Mouse (Mus musculus) heart, embryonic 13.5 days (tissue): Measurements from ENCODE around the gene Selenok. TPM values are rescaled to one million over a fixed set of nuclear protein-coding genes. Genes with fewer than 3 reads are reported as not detected.

Experiments
- ATAC-seq: fragments of 200-750 bp; cut with Nextera tagmentation; 2 replicates; pipeline ENCODE4 v1.8.0; 2017; ENCODE audit warnings: moderate TSS enrichment; ENCODE audit not compliant: insufficient number of reproducible peaks, low FRiP score, low TSS enrichment; ENCODE audit errors: extremely low read depth
- H3K27ac ChIP-seq: fragments of 300-500 bp; sonication (generic); replicated peaks from 2 replicates; pipeline ENCODE4 v1.5.1; 2015; ENCODE audit warnings: moderate library complexity, mild to moderate bottlenecking, inconsistent platforms
- H3K27me3 ChIP-seq: fragments of 300-500 bp; sonication (generic); replicated peaks from 2 replicates; pipeline ENCODE4 v1.6.1; 2015; ENCODE audit warnings: mild to moderate bottlenecking, inconsistent platforms
- H3K36me3 ChIP-seq: fragments of 300-500 bp; sonication (generic); 2 replicates; pipeline ENCODE4 v1.6.1; 2015; ENCODE audit warnings: mild to moderate bottlenecking, inconsistent platforms
- H3K4me1 ChIP-seq: fragments of 300-500 bp; sonication (generic); 2 replicates; pipeline ENCODE4 v1.6.1; 2015; ENCODE audit warnings: inconsistent platforms
- H3K4me2 ChIP-seq: fragments of 300-500 bp; sonication (generic); 2 replicates; pipeline ENCODE4 v1.6.1; 2015; ENCODE audit warnings: inconsistent platforms, mild to moderate bottlenecking, moderate library complexity
- H3K4me3 ChIP-seq: fragments of 300-500 bp; sonication (generic); 2 replicates; pipeline ENCODE4 v1.5.1; 2015; ENCODE audit warnings: moderate library complexity, mild to moderate bottlenecking, inconsistent platforms
- H3K9ac ChIP-seq: fragments of 300-500 bp; sonication (generic); 2 replicates; pipeline ENCODE4 v1.6.1; 2015; ENCODE audit warnings: inconsistent platforms, mild to moderate bottlenecking, moderate library complexity
- H3K9me3 ChIP-seq: fragments of 300-500 bp; sonication (generic); 2 replicates; pipeline ENCODE4 v1.6.1; 2016; ENCODE audit warnings: inconsistent platforms
- WGBS: fragments of 180-500 bp; shearing (Covaris S2); methylation state at CpG from one replicate; pipeline ENCODE4 v1.1.7; 2015; ENCODE audit warnings: mixed read lengths; 5-methylcytosine and 5-hydroxymethylcytosine counted together
- polyA plus RNA-seq: library from polyadenylated mRNA; unstranded; fragments of >200 nt; fragmentation: Nextera tagmentation; extraction: Ambion mirVana; gene quantifications from 2 replicates; pipeline ENCODE4 v1.2.1, GENCODE M21; 2015

Gene Selenok
- 197 and 212 TPM in 2 replicates for polyA plus RNA-seq

DNA sequence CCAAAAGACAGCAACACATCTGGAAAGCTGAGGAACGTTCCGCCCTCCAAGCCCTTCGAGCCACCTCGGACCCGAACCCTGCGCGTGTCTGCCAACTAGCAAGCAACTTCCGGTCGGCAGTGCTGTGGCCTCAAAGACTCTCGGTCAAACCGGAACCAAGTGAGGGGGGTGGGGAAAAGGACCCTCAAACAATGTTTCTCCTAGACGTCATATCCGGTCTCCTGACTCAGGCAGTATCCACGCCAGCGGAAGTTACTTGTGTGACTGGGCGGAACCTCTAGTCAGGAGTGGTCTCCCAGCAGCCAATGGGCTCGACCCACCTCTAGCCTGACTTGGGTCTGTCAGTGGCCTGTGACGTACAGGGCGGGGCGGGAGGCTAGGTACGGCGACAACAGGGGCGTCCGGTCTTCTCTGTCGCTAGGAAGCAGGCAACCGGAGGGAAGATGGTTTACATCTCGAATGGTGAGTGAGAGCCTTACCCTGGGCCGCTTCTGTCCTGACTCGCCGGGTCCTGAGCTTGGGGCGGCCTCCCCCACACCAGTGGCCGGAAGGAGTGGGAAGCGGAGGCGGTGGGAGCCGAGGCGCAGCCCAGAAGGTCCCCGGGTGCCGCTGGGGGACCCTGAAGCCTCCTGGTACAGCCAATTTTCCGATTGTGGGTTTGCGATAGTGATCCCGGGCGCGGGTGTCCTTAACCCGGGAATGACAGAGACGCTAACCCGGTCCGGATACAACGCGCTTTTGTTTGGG, at the start of gene Selenok:
Gene Selenok, plus strand, starts transcription at position 234 of the 747 bp plus-strand sequence.
- Histone ChIP-seq H3K4me3 (peak within 1 kb of the TSS; percentile 84), H3K36me3 (peaks cover 36% of the 10 kb centered on the region), H3K9me3 (no peaks in the 10 kb centered on the region), H3K27me3 (no peaks in the 10 kb centered on the region), H3K4me2 (peak within 1 kb of the TSS; percentile 77), H3K9ac (peak within 1 kb of the TSS; percentile 92), H3K4me1 (peaks cover 24% of the 10 kb centered on the region), H3K27ac (peak within 1 kb of the TSS; percentile 81)
- under 1% methylated on average over 49 of the region's 49 CpGs for WGBS
- peak; percentile 100 for ATAC-seq

DNA sequence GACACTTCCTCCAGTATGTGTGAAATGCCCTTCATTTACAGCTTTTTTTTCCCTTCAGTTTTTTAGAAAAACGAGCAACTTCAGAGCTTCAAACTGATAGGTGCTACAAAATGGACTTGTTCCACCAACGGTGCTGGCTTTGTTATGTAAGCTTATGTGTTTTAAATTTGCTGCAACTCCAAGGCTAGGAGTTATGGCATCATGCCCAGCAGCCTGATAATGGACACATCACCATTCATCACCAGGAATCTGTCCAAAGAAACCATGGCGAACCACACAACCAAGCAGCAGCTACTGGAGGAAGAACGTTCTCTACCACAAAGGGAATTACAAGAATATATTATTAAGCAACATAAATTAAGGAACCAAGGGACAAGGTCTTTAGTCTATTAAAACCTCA, 39.1 kb upstream of the Selenok start:
- H3K36me3 ChIP-seq, result no peaks in the 10 kb centered on the region
- no peak overlapping the region for H3K27ac ChIP-seq
- no peak for ATAC-seq
- no peak overlapping the region for H3K9ac ChIP-seq
- no peak overlapping the region for H3K4me3 ChIP-seq
- WGBS, result 48% methylated on average over 4 of the region's 4 CpGs
- H3K4me2 ChIP-seq, result no peak overlapping the region
- H3K27me3 ChIP-seq, result no peaks in the 10 kb centered on the region
- H3K4me1 ChIP-seq, result no peaks in the 10 kb centered on the region
- H3K9me3 ChIP-seq, result no peaks in the 10 kb centered on the region

DNA sequence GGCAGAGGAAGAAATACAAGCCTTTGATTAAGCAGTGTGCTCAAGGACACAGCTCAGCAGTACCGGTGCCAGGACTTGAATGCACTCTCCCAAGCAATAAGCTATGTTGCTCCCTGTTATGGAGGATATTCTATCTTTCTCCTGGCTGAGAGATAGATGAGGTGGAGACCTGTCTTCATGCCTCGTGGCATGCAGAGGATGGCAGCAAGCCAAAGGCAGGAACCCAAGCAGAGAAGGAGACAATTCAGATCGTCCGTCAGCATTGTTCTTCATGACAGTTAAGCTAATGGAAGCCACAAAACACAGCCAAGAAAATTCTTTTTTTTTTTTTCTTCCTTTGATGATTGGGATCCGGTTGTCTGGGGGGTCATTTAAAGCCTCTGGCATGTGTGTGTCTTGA, 32.6 kb upstream of the Selenok start:
- peaks cover 33% of the 10 kb centered on the region for H3K27me3 ChIP-seq
- H3K9me3 ChIP-seq, result no peaks in the 10 kb centered on the region
- no peak overlapping the region for H3K27ac ChIP-seq
- H3K4me2 ChIP-seq, result no peak overlapping the region
- peaks cover 10% of the 10 kb centered on the region for H3K4me1 ChIP-seq
- H3K4me3 ChIP-seq, result no peak overlapping the region
- WGBS, result 59% methylated on average over 5 of the region's 5 CpGs
- H3K36me3 ChIP-seq, result no peaks in the 10 kb centered on the region
- no peak overlapping the region for H3K9ac ChIP-seq
- ATAC-seq, result no peak

DNA sequence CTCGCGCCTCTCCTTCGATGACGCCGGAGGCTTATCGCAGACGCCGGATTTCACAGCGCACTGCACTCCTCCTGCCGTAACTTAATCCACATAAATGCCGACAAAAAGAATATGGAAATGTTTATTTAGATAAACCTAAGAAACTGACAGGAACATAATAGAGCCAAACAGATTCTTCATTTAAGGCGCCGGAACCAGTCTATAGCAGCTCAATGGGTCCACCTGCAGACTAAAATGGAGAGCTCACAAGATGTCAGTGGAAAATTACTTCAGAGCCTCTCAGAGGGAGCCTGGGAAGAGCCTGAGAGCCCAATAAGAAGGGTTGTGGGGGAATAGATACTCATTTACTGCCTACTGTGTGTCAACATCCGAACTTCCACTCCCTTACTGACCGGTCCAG, 30.6 kb upstream of the Selenok start:
- no peak for ATAC-seq
- Histone ChIP-seq H3K27me3 (peaks cover 43% of the 10 kb centered on the region), H3K36me3 (no peaks in the 10 kb centered on the region), H3K9me3 (no peaks in the 10 kb centered on the region), H3K4me3 (no peak overlapping the region), H3K4me2 (no peak overlapping the region), H3K9ac (no peak overlapping the region), H3K27ac (no peak overlapping the region), H3K4me1 (peaks cover 11% of the 10 kb centered on the region)
- WGBS, result 83% methylated on average over 15 of the region's 15 CpGs

DNA sequence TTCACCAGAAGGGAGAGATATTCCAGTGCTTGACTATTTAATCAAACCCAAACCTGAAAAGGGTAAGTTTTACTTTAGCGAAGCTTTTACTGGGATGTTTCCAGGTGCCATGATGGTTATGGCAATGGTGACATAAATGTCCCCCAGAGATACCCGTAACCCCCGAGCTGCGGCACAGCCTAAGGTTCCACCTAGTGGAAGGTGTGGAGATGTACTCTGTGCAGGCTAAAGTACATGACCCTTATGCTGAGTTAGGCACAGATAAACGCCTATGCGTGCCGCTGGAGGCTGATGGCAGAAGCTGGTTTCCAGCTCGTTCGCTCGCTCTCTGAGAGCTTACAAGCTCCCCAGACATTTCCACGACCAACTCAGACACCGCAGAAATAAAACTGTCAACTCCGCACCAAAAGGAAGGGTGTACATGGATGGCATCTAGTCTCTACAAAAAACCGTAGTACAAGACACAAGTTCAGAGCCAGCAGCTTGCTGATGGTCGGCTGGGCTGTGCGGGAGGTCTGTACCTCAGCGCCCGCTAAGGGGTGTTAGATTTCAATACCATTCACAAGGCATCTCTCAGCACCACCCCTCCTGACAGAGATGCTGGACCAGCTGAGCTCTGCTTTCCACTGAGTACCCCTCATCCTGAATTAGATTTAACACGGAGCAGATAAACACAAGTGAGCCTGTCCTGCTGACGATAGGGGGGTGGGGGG, 28.4 kb upstream of the Selenok start:
- no peak for ATAC-seq
- Histone ChIP-seq H3K9me3 (no peaks in the 10 kb centered on the region), H3K4me1 (peaks cover 11% of the 10 kb centered on the region), H3K36me3 (no peaks in the 10 kb centered on the region), H3K9ac (no peak overlapping the region), H3K4me2 (peak overlapping the region; percentile 43), H3K4me3 (no peak overlapping the region), H3K27me3 (peaks cover 50% of the 10 kb centered on the region), H3K27ac (no peak overlapping the region)
- 33% methylated on average over 20 of the region's 20 CpGs for WGBS

DNA sequence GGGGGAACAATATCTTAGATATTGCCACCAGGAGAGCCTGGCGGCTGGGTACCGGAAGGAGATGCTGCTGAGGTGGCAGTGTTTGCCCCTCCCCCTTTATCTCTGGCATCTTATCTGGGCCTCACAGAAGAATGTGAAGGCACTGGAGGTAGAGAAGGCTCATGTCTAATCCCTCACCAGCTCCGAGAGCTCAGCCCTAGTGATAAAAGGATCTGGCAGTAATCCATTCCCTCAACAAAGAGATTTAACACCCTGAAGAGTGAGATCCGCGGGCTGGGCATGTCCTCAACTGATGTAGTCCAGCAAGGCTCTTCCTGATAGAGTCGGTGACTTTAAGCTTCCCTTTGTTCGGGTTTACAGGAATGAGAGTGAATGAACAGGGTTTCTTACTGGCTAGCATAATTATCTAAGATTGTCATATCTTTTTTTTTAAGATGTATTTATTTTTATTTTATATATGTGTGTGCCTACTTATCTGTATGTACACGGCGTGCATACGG, 27.7 kb upstream of the Selenok start:
- H3K27me3 ChIP-seq, result peaks cover 52% of the 10 kb centered on the region
- WGBS, result 5% methylated on average over 10 of the region's 10 CpGs
- no peak overlapping the region for H3K27ac ChIP-seq
- H3K36me3 ChIP-seq, result no peaks in the 10 kb centered on the region
- H3K4me1 ChIP-seq, result peaks cover 11% of the 10 kb centered on the region
- H3K4me2 ChIP-seq, result peak overlapping the region; percentile 43
- H3K9ac ChIP-seq, result no peak overlapping the region
- ATAC-seq, result no peak
- no peaks in the 10 kb centered on the region for H3K9me3 ChIP-seq
- no peak overlapping the region for H3K4me3 ChIP-seq

DNA sequence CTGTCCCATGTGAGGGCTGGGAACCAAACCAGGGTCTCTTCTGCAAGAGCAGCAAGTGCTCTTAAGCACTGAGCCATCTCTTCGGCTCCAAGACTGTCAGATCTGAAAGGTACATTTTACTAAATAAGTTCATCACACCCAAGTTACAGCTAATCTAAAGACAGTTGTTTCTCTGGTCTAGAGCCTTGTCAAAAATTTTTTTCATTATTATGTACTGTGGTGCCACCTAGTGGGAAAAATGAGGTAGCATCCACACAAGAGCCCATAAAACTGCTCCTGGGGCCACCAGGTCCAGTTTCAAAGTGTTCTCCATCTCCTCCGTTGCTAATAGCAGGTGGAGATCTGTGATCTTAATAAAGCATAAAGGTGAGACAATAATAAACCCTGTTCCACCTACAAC, 27.2 kb upstream of the Selenok start:
- 26% methylated on average over 2 of the region's 2 CpGs for WGBS
- H3K27ac ChIP-seq, result no peak overlapping the region
- peaks cover 11% of the 10 kb centered on the region for H3K4me1 ChIP-seq

DNA sequence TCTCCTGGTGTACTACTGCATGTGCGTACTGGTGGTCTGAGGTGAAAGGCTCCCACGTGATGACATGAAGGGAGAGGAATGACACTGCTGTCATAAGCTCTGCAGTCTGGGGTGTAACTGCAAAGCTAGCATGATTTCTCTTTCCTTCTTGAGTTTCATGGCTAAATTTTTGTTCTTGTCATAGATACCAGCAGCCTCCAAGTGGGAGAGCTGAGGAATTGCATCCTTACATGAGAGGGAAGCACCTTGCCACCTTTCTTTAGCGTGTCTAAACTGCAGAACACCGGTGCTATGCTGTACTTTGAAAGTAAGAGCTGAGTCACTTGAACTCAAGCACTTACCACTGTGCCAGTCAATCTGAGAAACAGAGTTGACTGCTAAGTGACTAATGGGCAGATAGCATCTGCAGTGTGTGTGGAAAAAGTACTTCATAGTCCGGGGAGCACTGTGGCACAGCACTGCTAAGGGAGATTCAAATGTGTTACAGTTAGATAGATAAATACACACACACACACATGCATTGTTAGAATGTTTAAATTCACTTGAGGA, 21.3 kb upstream of the Selenok start:
- Histone ChIP-seq H3K4me1 (no peaks in the 10 kb centered on the region), H3K27ac (no peak overlapping the region), H3K9ac (no peak overlapping the region), H3K36me3 (no peaks in the 10 kb centered on the region), H3K4me2 (no peak overlapping the region), H3K9me3 (no peaks in the 10 kb centered on the region), H3K27me3 (peaks cover 14% of the 10 kb centered on the region), H3K4me3 (no peak overlapping the region)
- no peak for ATAC-seq
- 61% methylated on average over 5 of the region's 5 CpGs for WGBS

More for the DNA sequence above, 27.2 kb upstream of the Selenok start:
- no peak overlapping the region; the same call in 1 of the 2 replicates for H3K4me2 ChIP-seq
- peaks cover 55% of the 10 kb centered on the region for H3K27me3 ChIP-seq
- no peaks in the 10 kb centered on the region for H3K36me3 ChIP-seq
- H3K9ac ChIP-seq, result no peak overlapping the region
- no peak overlapping the region for H3K4me3 ChIP-seq
- no peak for ATAC-seq
- no peaks in the 10 kb centered on the region for H3K9me3 ChIP-seq

DNA sequence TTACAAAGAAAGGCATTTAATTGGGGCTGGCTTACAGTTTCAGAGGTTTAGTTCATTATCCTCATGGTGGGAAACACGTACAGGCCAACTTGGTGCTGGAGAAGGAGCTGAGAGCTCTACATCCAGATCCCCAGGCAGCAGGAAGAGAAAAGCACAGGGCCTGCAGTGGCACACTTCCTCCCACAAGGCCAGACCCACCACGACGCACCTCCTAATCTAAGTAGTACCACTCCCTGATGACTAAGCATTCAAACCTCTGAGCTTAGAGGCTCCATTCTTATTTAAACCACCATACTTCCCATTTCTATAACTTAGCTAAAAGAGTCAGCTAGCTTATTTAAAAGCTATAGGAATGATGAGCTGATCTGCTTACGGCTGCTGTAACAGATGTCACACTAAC, 17.3 kb upstream of the Selenok start:
- Histone ChIP-seq H3K27me3 (no peaks in the 10 kb centered on the region), H3K9ac (no peak overlapping the region), H3K4me2 (no peak overlapping the region), H3K4me1 (no peaks in the 10 kb centered on the region), H3K36me3 (no peaks in the 10 kb centered on the region), H3K9me3 (no peaks in the 10 kb centered on the region), H3K27ac (no peak overlapping the region), H3K4me3 (no peak overlapping the region)
- no peak for ATAC-seq
- WGBS, result 63% methylated on average over 4 of the region's 4 CpGs

DNA sequence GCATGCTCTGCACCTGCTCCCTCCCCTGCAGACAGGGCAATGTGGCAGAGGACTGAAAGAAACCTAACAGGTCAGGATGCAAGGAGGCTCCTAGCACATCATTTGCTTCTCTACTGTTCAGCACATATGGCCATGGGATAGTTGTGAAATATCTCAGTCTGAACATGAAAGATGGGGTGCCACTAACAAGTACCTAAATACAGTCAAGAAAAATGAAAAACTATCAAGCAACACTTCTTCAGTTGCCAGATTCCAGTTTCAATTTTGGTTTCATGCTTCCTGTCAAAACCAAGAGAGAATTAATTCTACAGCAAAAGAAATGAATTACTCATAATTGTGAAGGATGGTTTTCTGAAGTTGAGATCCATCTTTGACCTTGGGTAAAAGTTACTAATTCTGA, 10.7 kb upstream of the Selenok start:
- no peak overlapping the region for H3K4me2 ChIP-seq
- no peaks in the 10 kb centered on the region for H3K4me1 ChIP-seq
- H3K9ac ChIP-seq, result no peak overlapping the region
- H3K27me3 ChIP-seq, result no peaks in the 10 kb centered on the region
- H3K4me3 ChIP-seq, result no peak overlapping the region
- no peaks in the 10 kb centered on the region for H3K9me3 ChIP-seq
- no peaks in the 10 kb centered on the region for H3K36me3 ChIP-seq
- no peak for ATAC-seq
- no peak overlapping the region for H3K27ac ChIP-seq

DNA sequence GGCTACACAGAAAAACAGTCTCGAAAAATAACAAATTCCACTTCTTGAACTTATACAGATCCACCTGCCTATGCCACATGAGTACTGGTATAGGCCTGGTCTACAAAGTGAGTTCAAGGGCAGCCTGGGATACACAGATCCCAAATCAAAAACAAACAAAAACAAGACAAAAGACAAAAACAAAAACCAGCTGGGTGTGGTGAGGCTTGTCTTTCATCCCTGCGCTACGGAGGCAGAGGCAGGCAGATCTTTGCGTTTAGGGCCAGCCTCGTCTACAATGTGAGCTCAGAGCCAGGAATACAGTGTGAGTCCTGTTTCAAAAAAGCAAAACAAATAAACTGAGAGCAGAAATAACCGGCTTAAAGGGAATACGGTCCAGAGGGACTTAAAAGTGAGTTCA, 497 bp upstream of the Selenok start:
- Histone ChIP-seq H3K4me3 (peak overlapping the region; percentile 84), H3K36me3 (peaks cover 30% of the 10 kb centered on the region), H3K27me3 (no peaks in the 10 kb centered on the region), H3K4me1 (peaks cover 24% of the 10 kb centered on the region), H3K9me3 (no peaks in the 10 kb centered on the region), H3K9ac (peak overlapping the region; percentile 73), H3K4me2 (peak overlapping the region; percentile 77), H3K27ac (peak overlapping the region; percentile 69)
- ATAC-seq, result no peak
- WGBS, result 56% methylated on average over 7 of the region's 7 CpGs
